Mouse (Mus musculus) heart, adult 2 months (tissue): ENCODE measurements around the gene Reck. TPM values are rescaled to one million over a fixed set of nuclear protein-coding genes. Genes with fewer than 3 reads are reported as not detected.
A peak's percentile ranks its signal among the peaks of the same experiment; 100 is the strongest.

Source experiments
- DNase-seq, 2 experiments: peaks; one replicate each; pipeline ENCODE4 v3.0.0; 2021
- H3K27ac ChIP-seq: fragments of 200-600 bp; 2 replicates; pipeline ENCODE4 v1.8.1; 2022
- H3K27me3 ChIP-seq: fragments of 200-500 bp; 2 replicates; pipeline ENCODE4 v1.6.1; 2012; ENCODE audit warnings: mild to moderate bottlenecking, low read length, inconsistent platforms, mixed read lengths; ENCODE audit not compliant: control insufficient read depth, insufficient read depth
- H3K36me3 ChIP-seq: fragments of 200-500 bp; 2 replicates; pipeline ENCODE4 v1.6.1; 2012; ENCODE audit warnings: low read length, inconsistent platforms; ENCODE audit not compliant: control insufficient read depth, insufficient read depth
- H3K4me1 ChIP-seq: fragments of 200-500 bp; 2 replicates; pipeline ENCODE4 v1.6.1; 2011; ENCODE audit warnings: low read length; ENCODE audit not compliant: control insufficient read depth, insufficient read depth
- H3K4me3 ChIP-seq: fragments of 200-600 bp; 2 replicates; pipeline ENCODE4 v1.8.1; 2022
- H3K79me2 ChIP-seq: fragments of 200-500 bp; replicated peaks from 2 replicates; pipeline ENCODE4 v1.6.1; 2012; ENCODE audit warnings: mild to moderate bottlenecking, inconsistent platforms, low read length, moderate library complexity, mixed read lengths; ENCODE audit not compliant: control insufficient read depth, insufficient read depth
- H3K9ac ChIP-seq: fragments of 200-500 bp; 2 replicates; pipeline ENCODE4 v1.6.1; 2012; ENCODE audit warnings: low read depth, mild to moderate bottlenecking, control low read depth, inconsistent platforms, low read length, mixed read lengths
- CTCF ChIP-seq: fragments of 200-600 bp; IDR thresholded peaks from 2 replicates; pipeline ENCODE4 v1.8.1; 2022; ENCODE audit warnings: antibody characterized with exemption, mild to moderate bottlenecking, moderate library complexity
- EP300 ChIP-seq: fragments of 200-500 bp; IDR thresholded peaks from 2 replicates; pipeline ENCODE4 v1.6.1; 2011; ENCODE audit warnings: low read depth, low read length, control low read depth; ENCODE audit not compliant: insufficient read depth
- POLR2A ChIP-seq: fragments of 200-500 bp; IDR thresholded peaks from 2 replicates; pipeline ENCODE4 v1.6.1; 2011; ENCODE audit warnings: mild to moderate bottlenecking, low read depth, low read length, control low read depth; ENCODE audit not compliant: insufficient read depth
- WGBS: fragments of 180-500 bp; shearing (Covaris S2); methylation state at CpG from one replicate; pipeline ENCODE4 v1.1.7; 2018; 5-methylcytosine and 5-hydroxymethylcytosine counted together
- intact Hi-C: fragments of 180-260 bp; cut with DNase I; formaldehyde crosslinking; loops from one replicate; pipeline ENCODE4 v1.15.1; 2025
- polyA plus RNA-seq: library from polyadenylated mRNA; depleted of rRNA; stranded (reverse); fragments of >200 nt; gene quantifications from 2 replicates; pipeline ENCODE4 v1.2.3, GENCODE M21; 2012
- total RNA-seq, 2 experiments: library from RNA; stranded (reverse); gene quantifications; 2 replicates each; pipeline ENCODE4 v1.2.3; 2021

Reck gene
- total and polyA plus RNA-seq, 3 experiments: 5.4 to 6.4 (median 5.6) TPM

- DNase-seq: peak in 1 of 2 experiments; percentile 52
- no peak overlapping the region for H3K27ac ChIP-seq
- H3K79me2 ChIP-seq: no peaks in the 10 kb centered on the region
- H3K9ac ChIP-seq: no peak overlapping the region
- WGBS: 85% methylated on average over 7 of the region's 7 CpGs
- TF ChIP-seq POLR2A (no peak), EP300 (no peak), CTCF (no peak)
- no peak overlapping the region for H3K4me3 ChIP-seq
- peaks cover 7% of the 10 kb centered on the region for H3K4me1 ChIP-seq
- no peaks in the 10 kb centered on the region for H3K36me3 ChIP-seq
- intact Hi-C loops: no loop called here
- H3K27me3 ChIP-seq: no peaks in the 10 kb centered on the region
Observed at GRCm38 (mm10) chr4:43965856-43966535, 90.7 kb downstream of the Reck start.

- Histone ChIP-seq H3K27ac (no peak overlapping the region; the same call in 1 of the 2 replicates), H3K9ac (no peak overlapping the region), H3K36me3 (no peaks in the 10 kb centered on the region), H3K4me3 (no peak overlapping the region), H3K79me2 (no peaks in the 10 kb centered on the region), H3K4me1 (peaks cover 14% of the 10 kb centered on the region), H3K27me3 (no peaks in the 10 kb centered on the region)
- intact Hi-C loops: no loop called here
- WGBS: 72% methylated on average over 13 of the region's 13 CpGs
- TF ChIP-seq POLR2A (no peak), EP300 (no peak), CTCF (no peak)
- DNase-seq: peak; percentile 73 to 79
Observed at GRCm38 (mm10) chr4:43968650-43969049, 93.3 kb downstream of the Reck start.

GRCm38 (mm10) chr4:43969373-43969772, 94.0 kb downstream of the Reck start:
- no peak overlapping the region for H3K9ac ChIP-seq
- no peaks in the 10 kb centered on the region for H3K27me3 ChIP-seq
- peaks cover 10% of the 10 kb centered on the region for H3K4me1 ChIP-seq
- no peaks in the 10 kb centered on the region for H3K79me2 ChIP-seq
- no peaks in the 10 kb centered on the region for H3K36me3 ChIP-seq
- no peak overlapping the region for H3K4me3 ChIP-seq
- 46% methylated on average over 4 of the region's 4 CpGs for WGBS
- DNase-seq: no peak
- TF ChIP-seq CTCF (no peak), POLR2A (no peak), EP300 (no peak)
- intact Hi-C loops: no loop called here
- no peak overlapping the region for H3K27ac ChIP-seq

GRCm38 (mm10) chr4:43970393-43971330, 95.3 kb downstream of the Reck start:
- no peaks in the 10 kb centered on the region for H3K79me2 ChIP-seq
- no peak overlapping the region for H3K27ac ChIP-seq
- H3K27me3 ChIP-seq: no peaks in the 10 kb centered on the region
- H3K4me1 ChIP-seq: peaks cover 7% of the 10 kb centered on the region
- TF ChIP-seq POLR2A: no peak
- no peak for TF ChIP-seq EP300
- TF ChIP-seq CTCF: no peak
- DNase-seq: no peak
- H3K36me3 ChIP-seq: no peaks in the 10 kb centered on the region
- H3K4me3 ChIP-seq: no peak overlapping the region
- no peak overlapping the region for H3K9ac ChIP-seq
- WGBS: 88% methylated on average over 20 of the region's 20 CpGs
- intact Hi-C loops: no loop called here

- intact Hi-C loops: no loop called here
- peaks cover 7% of the 10 kb centered on the region for H3K4me1 ChIP-seq
- H3K9ac ChIP-seq: no peak overlapping the region
- TF ChIP-seq EP300: no peak
- TF ChIP-seq CTCF: no peak
- TF ChIP-seq POLR2A: no peak
- no peaks in the 10 kb centered on the region for H3K79me2 ChIP-seq
- peak overlapping the region; percentile 33 for H3K27ac ChIP-seq
- no peaks in the 10 kb centered on the region for H3K36me3 ChIP-seq
- no peak overlapping the region for H3K4me3 ChIP-seq
- 71% methylated on average over 9 of the region's 9 CpGs for WGBS
- no peak for DNase-seq
- H3K27me3 ChIP-seq: no peaks in the 10 kb centered on the region
Observed at GRCm38 (mm10) chr4:43971541-43972136, 96.3 kb downstream of the Reck start.
